Mouse (Mus musculus) ES-E14 (cell line): ENCODE data around the gene Appl1. TPM values are rescaled to one million over a fixed set of nuclear protein-coding genes. Genes with fewer than 3 reads are reported as not detected.

Experiments
- DNase-seq: peaks from one replicate; pipeline ENCODE4 v3.0.0-alpha.2; 2013; ENCODE audit warnings: low read depth, low spot score
- H3K27ac ChIP-seq: 2 replicates; pipeline ENCODE4 v1.5.1; 2012; ENCODE audit warnings: low read depth, mild to moderate bottlenecking, low read length, moderate library complexity, mixed read lengths; ENCODE audit not compliant: poor library complexity, insufficient read depth, severe bottlenecking
- H3K36me3 ChIP-seq: 2 replicates; pipeline ENCODE4 v1.6.1; 2012; ENCODE audit warnings: mild to moderate bottlenecking, low read length, moderate library complexity, mixed read lengths; ENCODE audit not compliant: control insufficient read depth, poor library complexity, insufficient read depth, severe bottlenecking
- H3K4me1 ChIP-seq, 2 experiments: fragments of 150-350 bp in 1 of 2; sonication (generic) in 1 of 2; 2 replicates each; pipeline ENCODE4 v1.6.1; 2012; ENCODE audit warnings: low read length in 2 of 2, mild to moderate bottlenecking in 1 of 2, mixed read lengths in 1 of 2; ENCODE audit not compliant: control insufficient read depth in 2 of 2, insufficient read depth in 2 of 2, poor library complexity in 1 of 2
- H3K4me3 ChIP-seq, 2 experiments: fragments of 150-350 bp in 1 of 2; sonication (generic) in 1 of 2; 2 replicates each; pipeline ENCODE4 v1.5.1; 2012; ENCODE audit warnings: low read length in 2 of 2, low read depth in 1 of 2, mild to moderate bottlenecking in 1 of 2, mixed read lengths in 1 of 2; ENCODE audit not compliant: insufficient read depth in 1 of 2, poor library complexity in 1 of 2, severe bottlenecking in 1 of 2
- H3K9ac ChIP-seq: 2 replicates; pipeline ENCODE4 v1.6.1; 2012; ENCODE audit warnings: low read depth, mild to moderate bottlenecking, low read length, mixed read lengths; ENCODE audit not compliant: poor library complexity, insufficient read depth, severe bottlenecking
- H3K9me3 ChIP-seq: fragments of 150-350 bp; sonication (generic); 2 replicates; pipeline ENCODE4 v1.6.1; 2012; ENCODE audit warnings: low read depth, mild to moderate bottlenecking, low read length; ENCODE audit not compliant: control insufficient read depth, insufficient read depth
- CHD2 ChIP-seq: IDR thresholded peaks from 2 replicates; pipeline ENCODE4 v1.6.1; 2014; ENCODE audit warnings: mild to moderate bottlenecking, low read depth, low read length, inconsistent platforms
- HCFC1 ChIP-seq: IDR thresholded peaks from 2 replicates; pipeline ENCODE4 v1.6.1; 2012; ENCODE audit warnings: low read length, inconsistent platforms, borderline replicate concordance; ENCODE audit not compliant: insufficient read depth
- MAFK ChIP-seq: IDR thresholded peaks from 2 replicates; pipeline ENCODE4 v1.6.1; 2014; ENCODE audit warnings: mild to moderate bottlenecking, low read depth, low read length, inconsistent platforms; ENCODE audit not compliant: insufficient read depth
- ZC3H11A ChIP-seq: IDR thresholded peaks from 2 replicates; pipeline ENCODE4 v1.6.1; 2012; ENCODE audit warnings: low read depth, mild to moderate bottlenecking, inconsistent platforms, low read length, borderline replicate concordance
- ZNF384 ChIP-seq: IDR thresholded peaks from 2 replicates; pipeline ENCODE4 v1.6.1; 2012; ENCODE audit warnings: low read depth, low read length, inconsistent platforms
- in situ Hi-C, 2 experiments: fragments of 600-800 bp; cut with MboI; formaldehyde crosslinking; loops; one replicate each; pipeline ENCODE4 v1.15.1; 2025; ENCODE audit warnings: low sequenced_read_pairs in 2 of 2, inconsistent platforms in 1 of 2; ENCODE audit not compliant: unreplicated experiment in 2 of 2
- total RNA-seq: library from RNA; depleted of rRNA; stranded (reverse); fragments of 300-350 nt; gene quantifications from 2 replicates; pipeline ENCODE4 v1.2.3, GENCODE M21; 2012

Appl1 gene
- total RNA-seq, 1 experiment: 16.1 TPM

- H3K36me3 ChIP-seq: peaks cover 2% of the 10 kb centered on the region; the same call in 1 of the 2 replicates
- in situ Hi-C loops: no loop called here
- TF ChIP-seq CHD2 (no peak), MAFK (no peak), ZC3H11A (no peak), HCFC1 (no peak), ZNF384 (no peak)
These were observed 35.5 kb downstream of the Appl1 start for GRCm38 (mm10) chr14:26935558-26935957.

GRCm38 (mm10) chr14:26934891-26935290 lies 36.1 kb downstream of the Appl1 start:
- no peak for DNase-seq
- Histone ChIP-seq H3K9ac (no peak overlapping the region), H3K36me3 (peaks cover 2% of the 10 kb centered on the region; the same call in 1 of the 2 replicates), H3K9me3 (no peaks in the 10 kb centered on the region), H3K4me3 (no peak overlapping the region), H3K27ac (no peak overlapping the region), H3K4me1 (no peaks in the 10 kb centered on the region)
- in situ Hi-C loops: no loop called here
- TF ChIP-seq MAFK: no peak
- no peak for TF ChIP-seq ZNF384
- TF ChIP-seq HCFC1: no peak
- TF ChIP-seq CHD2: no peak
- no peak for TF ChIP-seq ZC3H11A

More at GRCm38 (mm10) chr14:26935558-26935957, 35.5 kb downstream of the Appl1 start:
- no peak overlapping the region for H3K4me3 ChIP-seq
- H3K9me3 ChIP-seq: no peaks in the 10 kb centered on the region
- DNase-seq: no peak
- no peaks in the 10 kb centered on the region for H3K4me1 ChIP-seq
- H3K9ac ChIP-seq: no peak overlapping the region
- H3K27ac ChIP-seq: no peak overlapping the region

GRCm38 (mm10) chr14:26923702-26924421 lies 47.2 kb downstream of the Appl1 start:
- in situ Hi-C loops: no loop called here
- DNase-seq: no peak
- no peak for TF ChIP-seq CHD2
- no peak for TF ChIP-seq MAFK
- TF ChIP-seq ZC3H11A: no peak
- TF ChIP-seq ZNF384: no peak
- TF ChIP-seq HCFC1: no peak
- Histone ChIP-seq H3K36me3 (peaks cover 2% of the 10 kb centered on the region), H3K9me3 (no peaks in the 10 kb centered on the region), H3K4me3 (no peak overlapping the region), H3K9ac (no peak overlapping the region), H3K27ac (no peak overlapping the region), H3K4me1 (no peaks in the 10 kb centered on the region)

- in situ Hi-C loops: no loop called here
- no peak for TF ChIP-seq ZC3H11A
- no peak for TF ChIP-seq MAFK
- no peak for TF ChIP-seq ZNF384
- TF ChIP-seq CHD2: no peak
- no peak for TF ChIP-seq HCFC1
- Histone ChIP-seq H3K27ac (no peak overlapping the region), H3K4me1 (peaks cover 0 to 2% of the 10 kb centered on the region in 2 experiments; a peak in 1 of 4 replicates), H3K9ac (no peak overlapping the region), H3K9me3 (no peaks in the 10 kb centered on the region), H3K36me3 (0 out of 2 replicates have a peak, but pooled peaks cover 2% of the 10 kb centered on the region), H3K4me3 (no peak overlapping the region)
- DNase-seq: no peak
These were observed 51.7 kb downstream of the Appl1 start for GRCm38 (mm10) chr14:26919310-26919709.
